Mouse (Mus musculus) liver, embryonic 11.5 days (tissue): Measurements from ENCODE around the gene Atxn2. TPM values are rescaled to one million over a fixed set of nuclear protein-coding genes. Genes with fewer than 3 reads are reported as not detected.
"Not testable (repeated sequence)": the region's sequence is repeated elsewhere in the genome, so short reads cannot be mapped to it uniquely, and the experiment has no call there.

ENCODE experiments used
- ATAC-seq: fragments of 200-750 bp; cut with Nextera tagmentation; replicated peaks from 2 replicates; pipeline ENCODE4 v1.8.0; 2017; ENCODE audit warnings: moderate number of reproducible peaks, mild to moderate bottlenecking, moderate TSS enrichment, moderate library complexity; ENCODE audit not compliant: low FRiP score
- DNase-seq: peaks from one replicate; pipeline ENCODE4 v3.0.0-alpha.2; 2017; ENCODE audit warnings: low spot score
- H3K27ac ChIP-seq: fragments of 300-500 bp; sonication (generic); 2 replicates; pipeline ENCODE4 v1.5.1; 2014; ENCODE audit warnings: mild to moderate bottlenecking, low read depth, low read length, control low read depth
- H3K27me3 ChIP-seq: fragments of 300-500 bp; sonication (generic); replicated peaks from 2 replicates; pipeline ENCODE4 v1.6.1; 2014; ENCODE audit warnings: low read length, mixed read lengths; ENCODE audit not compliant: control insufficient read depth, insufficient read depth
- H3K36me3 ChIP-seq: fragments of 300-500 bp; sonication (generic); 2 replicates; pipeline ENCODE4 v1.6.1; 2014; ENCODE audit warnings: mild to moderate bottlenecking, low read length, moderate library complexity, mixed read lengths; ENCODE audit not compliant: control insufficient read depth, insufficient read depth
- H3K4me1 ChIP-seq: fragments of 300-500 bp; sonication (generic); replicated peaks from 2 replicates; pipeline ENCODE4 v1.6.1; 2014; ENCODE audit warnings: low read length, mixed read lengths; ENCODE audit not compliant: control insufficient read depth, insufficient read depth
- H3K4me2 ChIP-seq: fragments of 300-500 bp; sonication (generic); 2 replicates; pipeline ENCODE4 v1.6.1; 2014; ENCODE audit warnings: mild to moderate bottlenecking, control low read depth, moderate library complexity
- H3K4me3 ChIP-seq: fragments of 300-500 bp; sonication (generic); 2 replicates; pipeline ENCODE4 v1.5.1; 2014; ENCODE audit warnings: low read depth, low read length, control low read depth
- H3K9ac ChIP-seq: fragments of 300-500 bp; sonication (generic); 2 replicates; pipeline ENCODE4 v1.6.1; 2014; ENCODE audit warnings: low read depth, low read length, control low read depth
- H3K9me3 ChIP-seq: fragments of 300-500 bp; sonication (generic); 2 replicates; pipeline ENCODE4 v1.6.1; 2016; ENCODE audit warnings: low read length, inconsistent platforms, mixed read lengths; ENCODE audit not compliant: control insufficient read depth
- WGBS: fragments of 180-500 bp; shearing (Covaris S2); extraction: QIAGEN DNeasy Blood & Tissue Kit; methylation state at CpG from one replicate; pipeline ENCODE4 v1.1.7; 2014; 5-methylcytosine and 5-hydroxymethylcytosine counted together
- polyA plus RNA-seq: library from polyadenylated mRNA; unstranded; fragments of >200 nt; fragmentation: Nextera tagmentation; extraction: Ambion mirVana; gene quantifications from 2 replicates; pipeline ENCODE4 v1.2.1, GENCODE M21; 2014

Atxn2 gene
- polyA plus RNA-seq, 1 experiment from 2014 or later: 63.9 TPM

GRCm38 (mm10) chr5:121738576-121739191 is 27.5 kb downstream of the Atxn2 start:
- Histone ChIP-seq H3K27me3 (no peaks in the 10 kb centered on the region), H3K27ac (no peak overlapping the region), H3K4me3 (no peak overlapping the region), H3K36me3 (peaks cover 4% of the 10 kb centered on the region; the same call in 1 of the 2 replicates), H3K9me3 (peaks cover 3% of the 10 kb centered on the region; the same call in 1 of the 2 replicates), H3K9ac (no peak overlapping the region), H3K4me1 (peaks cover 5% of the 10 kb centered on the region), H3K4me2 (no peak overlapping the region)
- 92% methylated on average over 7 of the region's 7 CpGs for WGBS
- ATAC-seq: no peak
- DNase-seq: no peak

- no peak overlapping the region for H3K4me2 ChIP-seq
- H3K9me3 ChIP-seq: no peaks in the 10 kb centered on the region
- DNase-seq (no peak), ATAC-seq (no peak)
- peaks cover under 1% of the 10 kb centered on the region; the same call in 1 of the 2 replicates for H3K36me3 ChIP-seq
- no peak overlapping the region for H3K27ac ChIP-seq
- WGBS: 90% methylated on average over 1 of the region's 1 CpGs
- peaks cover 5% of the 10 kb centered on the region for H3K4me1 ChIP-seq
- no peak overlapping the region for H3K9ac ChIP-seq
- no peaks in the 10 kb centered on the region for H3K27me3 ChIP-seq
- H3K4me3 ChIP-seq: no peak overlapping the region
These were observed 29.4 kb downstream of the Atxn2 start for GRCm38 (mm10) chr5:121740516-121740915.

DNA sequence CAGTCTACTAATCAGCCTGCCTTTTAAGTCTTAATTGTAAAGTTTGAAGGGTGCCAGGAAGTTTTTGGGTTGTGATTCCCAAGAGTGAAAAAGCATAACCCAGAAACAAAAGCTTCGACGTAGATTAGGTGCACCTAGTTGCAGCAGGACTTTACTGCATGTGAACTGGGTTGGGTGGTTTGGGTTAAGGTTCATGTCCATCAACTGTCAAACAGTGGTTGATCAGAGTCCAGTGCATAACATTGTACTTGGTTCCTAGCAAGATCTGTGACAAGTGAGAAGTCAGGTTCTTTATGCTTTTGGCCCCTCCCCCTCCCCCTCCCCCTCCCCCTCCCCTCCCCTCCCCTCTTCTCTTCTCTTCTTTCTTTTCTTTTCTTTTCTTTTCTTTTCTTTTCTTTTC is 31.8 kb downstream of the Atxn2 start:
- Histone ChIP-seq H3K36me3 (peaks cover 3% of the 10 kb centered on the region; the same call in 1 of the 2 replicates), H3K27ac (no peak overlapping the region), H3K4me1 (peaks cover 15% of the 10 kb centered on the region), H3K4me3 (no peak overlapping the region), H3K4me2 (no peak overlapping the region), H3K9me3 (no peaks in the 10 kb centered on the region), H3K9ac (no peak overlapping the region), H3K27me3 (no peaks in the 10 kb centered on the region)
- DNase-seq: no peak
- no peak for ATAC-seq
- WGBS: 91% methylated on average over 2 of the region's 2 CpGs

- peaks cover 20% of the 10 kb centered on the region for H3K36me3 ChIP-seq
- DNase-seq, H3K9me3 ChIP-seq, H3K27me3 ChIP-seq, H3K4me3 ChIP-seq, H3K9ac ChIP-seq: not testable (repeated sequence)
- peak overlapping the region; percentile 42 for H3K4me2 ChIP-seq
- WGBS: 76% methylated on average over 4 of the region's 4 CpGs
- peak; percentile 70 for ATAC-seq
- H3K27ac ChIP-seq: peak overlapping the region; percentile 13; the same call in 1 of the 2 replicates
- H3K4me1 ChIP-seq: peaks cover 15% of the 10 kb centered on the region
These were observed 36.9 kb downstream of the Atxn2 start for GRCm38 (mm10) chr5:121747884-121748594.

DNA sequence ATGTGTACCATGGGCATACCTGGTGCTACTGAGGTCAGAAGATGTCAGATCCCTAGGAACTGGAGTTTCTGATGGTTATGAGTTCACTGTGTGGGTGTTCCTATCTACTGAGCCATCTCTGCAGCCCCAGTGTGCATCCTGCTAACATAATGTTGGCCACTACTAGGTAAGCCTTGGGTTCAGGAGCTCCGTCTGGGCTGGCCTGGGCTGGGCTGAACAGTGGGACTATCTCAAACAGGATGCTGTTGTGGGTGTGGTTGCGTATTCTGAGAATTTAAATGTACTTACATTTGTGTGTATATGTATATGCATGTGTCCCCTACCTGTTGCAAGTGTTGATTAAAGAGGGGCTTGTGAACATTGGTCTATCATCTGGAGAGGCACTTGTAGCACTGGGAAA is 38.5 kb downstream of the Atxn2 start:
- no peak overlapping the region for H3K4me3 ChIP-seq
- H3K27me3 ChIP-seq: no peaks in the 10 kb centered on the region
- WGBS: 62% methylated on average over 2 of the region's 2 CpGs
- peak overlapping the region; percentile 24; the same call in 1 of the 2 replicates for H3K4me2 ChIP-seq
- peaks cover 20% of the 10 kb centered on the region for H3K36me3 ChIP-seq
- H3K9me3 ChIP-seq: no peaks in the 10 kb centered on the region
- H3K9ac ChIP-seq: no peak overlapping the region
- H3K27ac ChIP-seq: no peak overlapping the region
- DNase-seq (no peak), ATAC-seq (peak; percentile 81)
- H3K4me1 ChIP-seq: peaks cover 15% of the 10 kb centered on the region

- Histone ChIP-seq H3K9ac (no peak overlapping the region), H3K27me3 (no peaks in the 10 kb centered on the region), H3K4me3 (no peak overlapping the region), H3K4me1 (no peaks in the 10 kb centered on the region), H3K27ac (no peak overlapping the region), H3K9me3 (no peaks in the 10 kb centered on the region), H3K36me3 (peaks cover 20% of the 10 kb centered on the region), H3K4me2 (no peak overlapping the region)
- 76% methylated on average over 2 of the region's 2 CpGs for WGBS
- no peak for DNase-seq
- ATAC-seq: no peak
These were observed 46.8 kb downstream of the Atxn2 start for GRCm38 (mm10) chr5:121757900-121758299.

DNA sequence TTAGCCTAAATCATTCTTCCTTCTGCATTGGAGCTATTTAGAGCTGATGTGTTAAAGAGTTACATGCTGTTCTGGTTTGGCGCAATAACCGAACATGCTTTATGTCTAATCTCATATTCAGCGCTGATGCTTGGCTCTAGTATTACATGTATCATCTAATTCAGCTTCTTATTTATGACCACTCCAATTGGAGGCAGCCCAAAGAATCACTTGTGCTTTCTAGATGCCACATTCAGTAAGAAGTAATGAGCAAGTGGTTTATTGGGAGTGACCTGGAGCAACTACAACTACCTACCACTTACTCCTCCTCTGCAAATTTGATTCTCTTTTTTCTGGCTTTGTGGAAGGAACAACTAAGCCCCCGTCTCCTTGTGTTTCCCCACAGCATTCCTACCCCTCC is 47.2 kb downstream of the Atxn2 start:
- no peak overlapping the region for H3K4me3 ChIP-seq
- no peak for ATAC-seq
- H3K27me3 ChIP-seq: no peaks in the 10 kb centered on the region
- H3K4me2 ChIP-seq: no peak overlapping the region
- H3K4me1 ChIP-seq: no peaks in the 10 kb centered on the region
- peaks cover 20% of the 10 kb centered on the region for H3K36me3 ChIP-seq
- DNase-seq: no peak
- no peak overlapping the region for H3K9ac ChIP-seq
- no peak overlapping the region for H3K27ac ChIP-seq
- WGBS: 92% methylated on average over 4 of the region's 4 CpGs
- H3K9me3 ChIP-seq: no peaks in the 10 kb centered on the region

GRCm38 (mm10) chr5:121759921-121760320 is 48.8 kb downstream of the Atxn2 start:
- H3K9me3 ChIP-seq: no peaks in the 10 kb centered on the region
- H3K9ac ChIP-seq: no peak overlapping the region
- H3K27me3 ChIP-seq: no peaks in the 10 kb centered on the region
- 0 out of 2 replicates have a peak, but pooled peaks cover 4% of the 10 kb centered on the region for H3K4me1 ChIP-seq
- no peak for ATAC-seq
- no peak overlapping the region for H3K27ac ChIP-seq
- peaks cover 20% of the 10 kb centered on the region for H3K36me3 ChIP-seq
- DNase-seq: no peak
- no peak overlapping the region for H3K4me2 ChIP-seq
- H3K4me3 ChIP-seq: no peak overlapping the region
- WGBS: 95% methylated on average over 4 of the region's 4 CpGs

DNA sequence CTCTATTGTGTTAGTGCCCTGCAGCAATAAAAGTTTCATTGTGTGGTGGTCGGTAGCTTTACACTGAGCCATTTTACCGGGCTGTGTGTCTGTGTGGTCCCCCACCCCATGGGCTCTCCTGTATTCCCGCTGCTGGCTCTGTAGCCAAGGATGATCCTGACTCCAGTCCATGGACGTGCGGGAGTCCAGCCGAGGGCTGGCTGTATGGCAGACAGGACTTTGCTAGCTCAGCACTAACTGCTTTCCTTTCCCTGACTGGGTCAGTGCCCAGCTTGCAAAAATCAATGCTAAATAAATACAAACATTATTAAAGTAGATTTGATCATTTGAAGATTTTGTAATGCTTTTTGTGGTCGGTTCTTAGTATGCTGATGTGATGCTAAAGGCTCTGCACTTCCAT is 50.3 kb downstream of the Atxn2 start:
- H3K27ac ChIP-seq: no peak overlapping the region
- DNase-seq (no peak), ATAC-seq (no peak)
- H3K9me3 ChIP-seq: no peaks in the 10 kb centered on the region
- 87% methylated on average over 7 of the region's 7 CpGs for WGBS
- H3K4me1 ChIP-seq: 0 out of 2 replicates have a peak, but pooled peaks cover 4% of the 10 kb centered on the region
- no peak overlapping the region for H3K9ac ChIP-seq
- no peaks in the 10 kb centered on the region for H3K27me3 ChIP-seq
- peaks cover 16% of the 10 kb centered on the region for H3K36me3 ChIP-seq
- no peak overlapping the region for H3K4me3 ChIP-seq
- H3K4me2 ChIP-seq: no peak overlapping the region
